Mouse (Mus musculus) heart, adult 2 months (tissue): ENCODE results near the gene Rpl9.

Experiments used
- CTCF ChIP-seq: fragments of 200-600 bp; IDR thresholded peaks from 2 replicates; pipeline ENCODE4 v1.8.1; 2022; ENCODE audit warnings: antibody characterized with exemption, mild to moderate bottlenecking, moderate library complexity
- EP300 ChIP-seq: fragments of 200-500 bp; IDR thresholded peaks from 2 replicates; pipeline ENCODE4 v1.6.1; 2011; ENCODE audit warnings: low read depth, low read length, control low read depth; ENCODE audit not compliant: insufficient read depth
- POLR2A ChIP-seq: fragments of 200-500 bp; IDR thresholded peaks from 2 replicates; pipeline ENCODE4 v1.6.1; 2011; ENCODE audit warnings: mild to moderate bottlenecking, low read depth, low read length, control low read depth; ENCODE audit not compliant: insufficient read depth

DNA sequence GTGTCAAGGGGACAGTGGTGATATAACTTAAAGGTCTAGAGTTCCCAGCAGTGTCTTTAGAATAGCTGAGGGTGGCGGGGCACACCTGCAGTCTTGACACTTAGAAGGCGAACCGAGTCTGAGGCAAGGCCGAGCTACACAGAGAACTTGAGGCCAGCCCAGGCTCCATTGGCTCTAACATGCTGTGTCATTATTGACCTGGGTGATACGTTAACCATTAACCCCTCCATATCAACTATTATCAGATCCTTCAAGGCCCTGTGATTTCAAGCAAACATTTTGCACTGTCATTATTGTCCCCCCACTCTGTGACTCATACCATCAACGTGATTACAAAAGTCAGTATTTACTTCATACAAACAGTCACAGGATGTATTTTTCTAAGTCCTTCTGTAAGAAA is 33.0 kb upstream of the Rpl9 start:
- TF ChIP-seq CTCF (no peak), EP300 (no peak), POLR2A (no peak)
